In genomic region chr10:79920958-79921535, GRCm38 (mm10) we compare ENCODE assay signal across 8 mouse cellular contexts. TPM values are rescaled to one million over a fixed set of nuclear protein-coding genes. Genes with fewer than 3 reads are reported as not detected.
DNase-seq lines count a peak whose midpoint lies in the region; ATAC-seq and TF ChIP-seq lines count a peak whose summit lies in the region.

Gene R3hdm4 (minus strand): TSS chr10:79921208.

- no peak for DNase-seq in layer of hippocampus, adult 2 months (ENCODE audit: low spot score in 2 of 2)
- no peak for DNase-seq in layer of hippocampus, adult 9-10 months (ENCODE audit: low spot score)
- DNase-seq in adrenal gland, adult 8-10 months: no peak
- DNase-seq in hindbrain, embryonic 14.5 days (ENCODE audit: low spot score): no peak
- peak; percentile 68 for DNase-seq in stomach, postnatal 0 days (ENCODE audit: low spot score)
- no peak for DNase-seq in kidney, adult 11 months

- peak within 1 kb of the TSS; percentile 19; the same call in 1 of the 2 replicates for H3K9ac ChIP-seq in forebrain, embryonic 16.5 days (replicated peaks; ENCODE audit: low read depth, low read length)
- H3K9ac ChIP-seq in hindbrain, embryonic 14.5 days: peak within 1 kb of the TSS; percentile 28; the same call in 1 of the 2 replicates
- H3K9ac ChIP-seq in liver, embryonic 16.5 days (ENCODE audit: low read depth, low read length): no peak within 1 kb of the TSS
- peak within 1 kb of the TSS; percentile 38; the same call in 1 of the 2 replicates for H3K9ac ChIP-seq in stomach, postnatal 0 days (ENCODE audit: low read length)

- no peaks in the 10 kb centered on the region for H3K9me3 ChIP-seq in forebrain, embryonic 16.5 days (ENCODE audit: control insufficient read depth, low read length)
- no peaks in the 10 kb centered on the region for H3K9me3 ChIP-seq in hindbrain, embryonic 14.5 days (ENCODE audit: control insufficient read depth, low read length)
- no peaks in the 10 kb centered on the region for H3K9me3 ChIP-seq in liver, embryonic 16.5 days (replicated peaks; ENCODE audit: control insufficient read depth, low read length)
- H3K9me3 ChIP-seq in stomach, postnatal 0 days (ENCODE audit: control insufficient read depth, low read length): no peaks in the 10 kb centered on the region

- ATAC-seq in forebrain, embryonic 16.5 days: no peak
- ATAC-seq in hindbrain, embryonic 14.5 days (ENCODE audit: low FRiP score): no peak
- ATAC-seq in liver, embryonic 16.5 days (ENCODE audit: low read depth): no peak
- peak; percentile 12; the same call in 1 of the 2 replicates for ATAC-seq in stomach, postnatal 0 days (ENCODE audit: low FRiP score, low TSS enrichment)

- TF ChIP-seq EP300 in stomach, postnatal 0 days (optimal IDR thresholded peaks at IDR 0.05): no peak

- H3K4me3 ChIP-seq in layer of hippocampus, adult 2 months: peak within 1 kb of the TSS; percentile 42
- peak within 1 kb of the TSS; percentile 27 for H3K4me3 ChIP-seq in forebrain, embryonic 16.5 days (replicated peaks; ENCODE audit: low read length)
- H3K4me3 ChIP-seq in hindbrain, embryonic 14.5 days (replicated peaks; ENCODE audit: low read length): peak within 1 kb of the TSS; percentile 19
- peak within 1 kb of the TSS; percentile 21; the same call in 1 of the 2 replicates for H3K4me3 ChIP-seq in liver, embryonic 16.5 days (ENCODE audit: low read depth, low read length)
- peak within 1 kb of the TSS; percentile 19 for H3K4me3 ChIP-seq in stomach, postnatal 0 days (ENCODE audit: low read depth, low read length)

- no peak for TF ChIP-seq CTCF in layer of hippocampus, adult 2 months (conservative IDR thresholded peaks at IDR 0.05)
- TF ChIP-seq CTCF in stomach, postnatal 0 days (IDR thresholded peaks at IDR 0.05; ENCODE audit: low read depth): no peak

- peak within 1 kb of the TSS; percentile 41 for H3K4me2 ChIP-seq in forebrain, embryonic 16.5 days (ENCODE audit: low read length)
- H3K4me2 ChIP-seq in hindbrain, embryonic 14.5 days (replicated peaks): peak within 1 kb of the TSS; percentile 48
- peak within 1 kb of the TSS; percentile 33 for H3K4me2 ChIP-seq in liver, embryonic 16.5 days (ENCODE audit: low read depth, low read length)
- peak within 1 kb of the TSS; percentile 41 for H3K4me2 ChIP-seq in stomach, postnatal 0 days (replicated peaks; ENCODE audit: low read depth)

- peaks cover 28% of the 10 kb centered on the region for H3K4me1 ChIP-seq in forebrain, embryonic 16.5 days (replicated peaks; ENCODE audit: control insufficient read depth, insufficient read depth, low read length)
- peaks cover 17% of the 10 kb centered on the region for H3K4me1 ChIP-seq in hindbrain, embryonic 14.5 days (replicated peaks; ENCODE audit: control insufficient read depth, insufficient read depth, low read length)
- H3K4me1 ChIP-seq in liver, embryonic 16.5 days (ENCODE audit: control insufficient read depth, low read depth, low read length): peaks cover 47% of the 10 kb centered on the region
- peaks cover 5% of the 10 kb centered on the region; the same call in 1 of the 2 replicates for H3K4me1 ChIP-seq in stomach, postnatal 0 days (replicated peaks; ENCODE audit: control insufficient read depth, insufficient read depth)

- no peak within 1 kb of the TSS for H3K27ac ChIP-seq in layer of hippocampus, adult 2 months
- H3K27ac ChIP-seq in forebrain, embryonic 16.5 days (ENCODE audit: low read length): no peak within 1 kb of the TSS
- H3K27ac ChIP-seq in hindbrain, embryonic 14.5 days: no peak within 1 kb of the TSS
- H3K27ac ChIP-seq in liver, embryonic 16.5 days (ENCODE audit: low read length): no peak within 1 kb of the TSS
- H3K27ac ChIP-seq in stomach, postnatal 0 days (replicated peaks): no peak within 1 kb of the TSS

- peaks cover 61% of the 10 kb centered on the region for H3K27me3 ChIP-seq in forebrain, embryonic 16.5 days (replicated peaks; ENCODE audit: control insufficient read depth, insufficient read depth, low read length)
- H3K27me3 ChIP-seq in hindbrain, embryonic 14.5 days (ENCODE audit: control insufficient read depth, insufficient read depth, low read length): peaks cover 64% of the 10 kb centered on the region
- H3K27me3 ChIP-seq in liver, embryonic 16.5 days (ENCODE audit: control insufficient read depth, insufficient read depth, low read depth, low read length): peaks cover 62% of the 10 kb centered on the region
- H3K27me3 ChIP-seq in stomach, postnatal 0 days (ENCODE audit: control insufficient read depth, insufficient read depth, low read length): peaks cover 2% of the 10 kb centered on the region; the same call in 1 of the 2 replicates

- H3K36me3 ChIP-seq in forebrain, embryonic 16.5 days (ENCODE audit: control insufficient read depth, insufficient read depth): no peaks in the 10 kb centered on the region
- H3K36me3 ChIP-seq in hindbrain, embryonic 14.5 days (replicated peaks; ENCODE audit: control insufficient read depth, insufficient read depth): no peaks in the 10 kb centered on the region
- no peaks in the 10 kb centered on the region for H3K36me3 ChIP-seq in liver, embryonic 16.5 days (ENCODE audit: control insufficient read depth, insufficient read depth)
- H3K36me3 ChIP-seq in stomach, postnatal 0 days (ENCODE audit: control insufficient read depth, insufficient read depth, low read length): no peaks in the 10 kb centered on the region

- WGBS in forebrain, embryonic 16.5 days: 3% methylated on average over 41 of the region's 41 CpGs
- 2% methylated on average over 41 of the region's 41 CpGs for WGBS in hindbrain, embryonic 14.5 days
- 9% methylated on average over 41 of the region's 41 CpGs for WGBS in liver, embryonic 16.5 days (ENCODE audit: insufficient replicate concordance)
- 4% methylated on average over 26 of the region's 41 CpGs for WGBS in stomach, postnatal 0 days

RNA-seq across cellular contexts. Expression of gene R3hdm4, which starts in this region (rescaled TPM):
- 100 to 1,000 TPM; 365 to 385 TPM for total RNA-seq in layer of hippocampus, adult 2 months (2021)
- 100 to 1,000 TPM in 3 of 4 experiments, 10 to 100 TPM in 1; 99.4 to 132 (median 112) TPM for total RNA-seq in adrenal gland, adult 8-10 months (2022)
- polyA plus RNA-seq in forebrain, embryonic 16.5 days (2015; fragmentation: Nextera tagmentation; extraction: Ambion mirVana): 289 and 309 TPM in 2 replicates
- polyA plus RNA-seq in hindbrain, embryonic 14.5 days (2014; fragmentation: Nextera tagmentation; extraction: Ambion mirVana): 228 and 232 TPM in 2 replicates
- 47.1 and 49.3 TPM in 2 replicates for polyA plus RNA-seq in liver, embryonic 16.5 days (2015; fragmentation: Nextera tagmentation; extraction: Ambion mirVana)
- polyA plus RNA-seq in stomach, postnatal 0 days (2015; fragmentation: Nextera tagmentation; extraction: Ambion mirVana): 160 and 174 TPM in 2 replicates
